Mouse (Mus musculus) cerebellum, postnatal 36 days (tissue): ENCODE results near the gene Tmem131.

Experiments
- DNase-seq, 2 experiments: peaks; one replicate each; pipeline ENCODE4 v3.0.0; 2021 to 2022; ENCODE audit warnings: mixed read lengths in 2 of 2

Gene Tmem131

GRCm38 (mm10) chr1:36938348-36938747 lies 5.1 kb downstream of the Tmem131 start:
- no peak for DNase-seq

DNA sequence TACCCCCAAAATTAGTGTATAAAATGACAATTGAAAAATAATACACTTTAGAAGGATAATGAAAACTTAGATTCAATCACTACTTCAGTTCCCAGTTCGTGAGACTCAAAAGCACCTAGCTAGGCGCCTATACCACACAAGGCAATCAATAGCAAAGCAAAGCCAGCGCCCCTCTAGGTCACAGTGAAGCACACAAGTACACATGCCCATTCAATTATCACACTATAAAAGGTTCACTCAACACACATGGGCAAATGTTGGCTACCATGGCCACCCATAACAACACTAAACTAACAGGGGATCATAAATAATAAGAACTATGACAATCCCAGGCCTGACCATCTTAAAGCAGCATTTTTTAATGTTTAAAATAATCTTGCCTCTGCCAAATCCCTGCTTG lies 5.8 kb downstream of the Tmem131 start:
- no peak for DNase-seq

DNA sequence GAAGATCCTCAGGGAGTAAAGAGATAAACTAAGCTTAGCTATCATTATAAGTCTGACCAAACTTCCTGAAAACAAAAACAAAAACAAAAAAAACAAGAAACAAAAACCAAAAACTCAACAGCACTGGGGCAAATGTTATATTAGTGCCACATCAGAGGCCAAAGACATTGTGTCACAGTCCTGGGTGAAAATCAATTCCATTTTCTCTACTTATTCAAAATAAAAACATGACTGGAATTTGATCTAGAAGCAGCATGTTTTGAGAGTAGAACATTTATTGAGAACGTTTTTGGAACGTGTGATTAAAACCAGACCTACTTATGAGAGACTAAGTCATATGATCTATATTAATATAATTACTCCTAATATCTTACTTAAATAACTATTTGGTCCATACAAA lies 6.5 kb downstream of the Tmem131 start:
- DNase-seq = no peak

DNA sequence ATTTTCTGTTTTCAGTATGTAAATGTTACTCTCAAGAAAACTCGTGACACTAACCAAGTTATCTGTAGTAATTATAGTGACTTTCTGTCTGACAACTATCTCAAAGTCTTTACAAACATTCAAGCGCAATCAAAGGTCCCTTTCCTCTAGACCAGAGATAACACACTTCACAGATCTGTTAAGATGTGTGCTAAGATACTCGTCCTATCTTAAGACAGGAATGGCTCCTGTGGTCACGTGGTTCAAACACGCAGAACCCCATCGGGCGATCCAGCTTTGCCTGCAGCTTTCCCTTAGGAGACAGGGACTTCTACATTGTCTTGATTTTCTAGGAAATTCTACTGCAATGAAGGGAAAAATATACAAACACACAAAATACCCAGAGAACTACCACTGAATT lies 6.9 kb downstream of the Tmem131 start:
- no peak for DNase-seq

DNA sequence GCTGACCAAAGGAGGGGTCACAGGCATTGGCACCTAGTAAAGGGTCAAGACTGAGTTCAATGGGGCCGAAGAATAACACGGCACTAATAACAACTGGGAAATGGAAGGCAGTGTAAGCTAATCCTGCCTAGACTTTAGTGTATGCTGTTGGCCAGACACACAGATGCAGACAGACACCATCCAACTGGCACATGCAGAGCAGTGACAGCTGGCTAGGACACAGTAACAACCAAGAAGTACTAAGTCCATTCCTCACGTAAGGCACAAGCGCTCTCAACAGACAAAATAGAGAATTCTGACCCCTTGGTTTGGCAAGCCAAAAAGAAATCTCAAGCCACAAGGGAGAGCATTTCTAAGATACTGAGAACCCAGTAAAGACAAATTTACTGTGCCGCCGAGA lies 8.7 kb downstream of the Tmem131 start:
- DNase-seq = no peak

DNA sequence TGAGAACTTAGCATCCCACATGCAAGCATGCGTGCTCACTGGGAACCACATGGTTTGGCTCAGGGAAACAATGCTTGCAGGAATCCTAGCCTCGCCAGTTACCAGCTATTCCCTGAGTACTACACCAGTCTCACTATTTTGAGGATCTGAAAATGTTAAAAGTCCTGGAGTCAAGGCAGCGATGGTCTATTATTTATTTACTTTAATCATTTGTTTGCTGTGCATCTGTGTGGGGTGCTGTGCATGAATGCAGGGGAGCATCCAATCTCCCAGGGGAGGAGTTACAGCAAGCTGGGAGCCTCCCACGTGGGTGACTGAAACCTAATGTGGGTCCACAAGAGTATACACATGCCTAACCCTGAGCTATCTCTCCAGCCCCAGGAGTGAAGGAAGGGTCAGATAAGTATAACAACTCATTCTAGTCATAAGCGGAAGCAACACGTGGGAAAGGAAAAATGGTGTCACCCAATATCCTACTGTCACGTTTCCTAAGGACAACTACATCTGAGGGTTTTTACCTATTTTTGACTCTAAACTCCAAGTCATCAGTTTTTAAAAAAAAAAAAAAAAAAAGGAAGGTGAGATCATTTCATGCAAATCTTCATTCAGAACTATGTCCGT lies 9.4 kb downstream of the Tmem131 start:
- no peak for DNase-seq

- DNase-seq = no peak
These were observed 11.2 kb downstream of the Tmem131 start for GRCm38 (mm10) chr1:36932231-36932630.

DNA sequence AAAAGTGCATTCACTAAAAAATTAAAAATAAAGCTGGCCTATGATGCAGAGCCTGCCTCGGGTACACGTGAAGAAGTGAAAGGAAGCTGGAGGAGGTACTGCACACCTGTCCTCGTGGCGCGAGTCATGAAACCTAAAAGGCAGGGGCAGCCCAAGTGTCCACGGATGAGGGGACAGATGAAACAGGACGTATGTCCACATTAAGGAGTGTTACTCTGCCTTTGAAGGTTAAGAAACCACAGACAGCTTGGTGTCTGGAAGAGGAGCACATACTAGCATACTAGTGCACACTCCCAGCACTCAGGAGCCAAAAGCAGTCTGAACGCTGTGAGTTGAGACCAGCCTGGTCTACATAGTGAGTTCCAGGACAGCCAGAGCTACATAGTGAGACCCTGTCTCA lies 12.6 kb downstream of the Tmem131 start:
- DNase-seq = no peak

DNA sequence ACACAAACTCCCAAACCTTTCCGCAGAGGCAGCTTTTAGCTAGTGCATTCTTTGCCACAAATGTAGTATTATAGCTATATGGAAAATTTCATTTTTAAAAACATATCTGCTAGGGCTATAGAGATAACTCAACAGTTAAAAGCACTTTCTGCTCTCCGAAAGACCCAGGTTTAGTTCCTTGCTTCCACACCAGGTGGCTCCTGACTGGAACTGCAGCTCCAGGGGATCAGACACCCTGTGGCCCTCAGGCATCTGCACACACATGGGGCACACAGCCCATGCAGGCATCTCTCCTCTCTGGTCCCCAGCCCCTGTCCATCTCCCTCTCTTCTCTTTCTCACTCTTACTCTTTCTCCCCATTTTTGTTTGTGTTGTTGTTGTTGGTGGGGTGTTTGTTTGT lies 13.5 kb downstream of the Tmem131 start:
- no peak for DNase-seq

- no peak for DNase-seq
These were observed 14.8 kb downstream of the Tmem131 start for GRCm38 (mm10) chr1:36928357-36929330.

DNA sequence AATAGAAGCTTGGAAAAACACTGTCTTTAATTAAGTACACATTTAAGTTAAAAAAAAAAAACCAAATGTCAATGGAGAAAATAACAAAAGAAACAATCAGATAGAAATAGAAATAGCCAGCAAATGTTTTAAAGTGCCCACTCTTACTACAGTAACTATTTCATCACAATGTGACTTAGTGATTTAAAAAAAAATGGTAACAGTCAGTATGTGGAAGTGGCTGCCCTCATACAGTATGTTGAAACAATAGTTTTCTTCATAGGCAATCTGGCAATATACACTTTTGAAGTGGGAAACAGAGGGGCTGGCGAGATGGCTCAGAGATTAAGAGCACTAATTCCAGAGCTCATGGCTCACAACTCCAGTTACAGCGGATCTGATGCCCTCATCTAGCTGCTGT lies 15.9 kb downstream of the Tmem131 start:
- DNase-seq = no peak

DNA sequence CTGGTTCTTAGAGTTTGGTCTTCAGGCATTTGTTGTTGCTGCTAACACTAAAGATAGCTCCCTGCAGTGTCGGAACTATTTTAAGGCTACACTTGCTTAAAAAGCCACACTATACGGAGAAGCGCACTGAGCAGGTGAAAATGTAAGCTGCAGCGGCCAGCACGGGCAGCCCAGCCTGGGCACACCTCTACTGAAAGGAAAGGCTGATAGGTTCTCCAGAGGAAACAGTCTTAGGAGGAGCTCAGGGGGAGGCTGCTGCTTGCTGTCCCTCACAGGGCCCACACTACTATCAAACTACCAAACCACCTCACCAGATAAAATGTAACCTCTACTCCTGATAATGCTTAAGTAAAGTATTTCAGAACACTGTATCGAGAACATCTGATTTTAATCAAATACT lies 16.7 kb downstream of the Tmem131 start:
- no peak for DNase-seq

DNA sequence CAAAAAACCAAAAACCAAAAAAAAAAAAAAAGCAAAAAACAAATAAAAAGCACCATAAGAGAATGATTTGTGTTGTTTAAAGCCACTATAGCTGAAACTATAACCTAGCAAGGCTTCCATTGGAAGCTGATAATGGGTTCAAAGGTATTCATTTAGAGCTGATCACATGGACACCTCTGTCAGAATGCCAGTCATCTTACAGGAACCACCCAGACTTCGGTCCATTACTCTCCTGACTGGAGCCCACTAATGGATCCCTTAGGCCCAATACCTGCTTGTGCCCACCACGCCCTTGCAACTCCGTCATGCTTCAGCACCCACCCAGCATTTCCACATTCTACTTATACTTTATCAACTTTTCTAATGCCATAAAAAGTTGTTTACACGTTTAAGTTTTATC lies 17.2 kb downstream of the Tmem131 start:
- no peak for DNase-seq

DNA sequence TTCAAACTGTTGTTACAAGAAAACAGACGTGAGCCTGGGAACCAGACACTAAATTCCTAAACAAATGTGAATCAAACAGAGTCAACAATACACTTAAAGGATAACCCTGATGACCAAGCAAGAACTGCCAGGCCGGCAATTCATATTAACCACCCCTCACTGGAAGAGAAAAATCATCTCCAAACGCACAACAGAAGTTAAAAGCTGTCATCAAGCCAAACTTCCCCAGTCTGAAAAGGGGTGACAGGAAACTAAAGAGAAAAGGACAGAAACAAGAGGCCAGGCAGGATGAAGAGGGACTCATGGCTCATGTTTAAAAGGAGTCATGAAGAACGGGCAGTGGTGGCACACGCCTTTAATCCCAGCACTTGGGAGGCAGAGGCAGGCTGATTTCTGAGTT lies 17.7 kb downstream of the Tmem131 start:
- no peak for DNase-seq

DNA sequence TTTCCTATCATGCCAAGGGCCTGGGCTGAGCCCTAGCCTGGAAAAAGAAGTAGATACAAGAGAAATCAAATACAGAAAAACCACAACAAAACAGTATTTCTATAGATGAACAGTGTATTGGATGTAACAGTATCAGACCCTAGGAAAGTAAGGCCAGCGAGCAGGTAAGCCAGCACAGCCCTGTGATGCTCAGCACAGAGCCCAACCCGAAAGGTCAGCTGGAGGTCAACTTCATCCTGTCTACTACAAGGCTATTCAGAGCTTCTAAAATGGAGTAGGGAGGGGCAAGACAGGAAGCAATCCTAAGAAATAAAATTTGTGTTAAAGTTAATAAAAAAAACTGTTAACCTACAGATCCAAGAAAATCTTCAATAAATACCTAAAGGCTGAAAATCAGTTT lies 18.6 kb downstream of the Tmem131 start:
- no peak for DNase-seq

DNA sequence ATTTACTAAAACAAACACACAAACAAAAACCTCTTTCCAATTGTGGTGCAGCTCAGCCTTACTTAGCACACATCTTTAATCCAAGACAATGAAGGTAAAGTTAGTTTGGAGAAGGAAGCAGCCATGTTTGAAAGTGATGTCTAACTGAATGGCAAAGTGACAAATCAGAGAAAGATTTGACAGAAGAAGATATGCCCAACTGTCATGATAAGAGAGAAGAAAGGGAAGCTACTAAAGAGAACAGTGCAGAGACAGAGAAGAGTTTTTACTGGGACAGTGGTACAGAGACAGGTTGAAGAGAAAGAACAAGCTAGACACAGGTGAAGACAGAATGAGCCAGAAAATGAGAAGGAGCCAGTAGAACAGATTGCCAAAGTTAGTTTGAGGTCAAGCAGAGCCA lies 19.6 kb downstream of the Tmem131 start:
- no peak for DNase-seq

GRCm38 (mm10) chr1:36922623-36923421 lies 20.6 kb downstream of the Tmem131 start:
- DNase-seq = no peak

DNA sequence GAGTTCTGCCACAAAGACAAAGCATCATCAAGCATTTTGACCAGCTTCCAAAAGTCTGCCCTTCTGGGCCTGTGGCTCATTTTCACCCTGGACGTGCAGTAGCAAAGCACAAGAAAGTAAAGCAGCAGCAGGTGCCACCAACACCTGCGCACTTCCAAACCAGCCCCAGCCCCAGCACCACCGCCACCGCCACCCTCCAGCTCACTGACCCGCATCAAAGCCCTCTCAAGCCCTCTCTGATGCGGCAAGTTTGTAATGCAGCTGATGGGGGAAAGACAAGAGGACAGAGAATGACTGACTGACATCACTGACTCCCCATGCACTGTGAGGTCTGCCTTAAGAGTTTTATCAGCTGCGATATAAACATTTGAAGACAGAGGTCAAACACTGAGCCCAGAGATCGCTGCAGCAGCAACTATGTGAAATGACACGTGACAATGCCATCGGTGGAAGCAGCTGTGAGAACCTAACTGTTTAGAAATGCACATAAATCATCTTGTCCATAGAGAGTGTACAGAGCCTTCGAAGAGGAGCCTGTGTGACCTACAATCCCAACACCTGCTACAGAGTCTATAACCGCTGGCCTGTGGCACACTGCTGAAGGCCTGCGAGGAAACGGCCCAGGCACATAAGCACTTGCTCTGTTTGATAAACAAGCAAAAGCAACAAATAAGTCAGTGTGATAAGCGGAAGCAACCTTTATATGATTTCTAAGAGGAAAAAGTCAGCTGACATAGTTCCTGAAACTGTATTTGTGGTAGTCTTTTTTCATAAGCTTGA lies 21.7 kb downstream of the Tmem131 start:
- no peak for DNase-seq

GRCm38 (mm10) chr1:36920726-36921125 lies 22.7 kb downstream of the Tmem131 start:
- no peak for DNase-seq

GRCm38 (mm10) chr1:36920154-36920716 lies 23.2 kb downstream of the Tmem131 start:
- DNase-seq = peak; percentile 33 to 39

GRCm38 (mm10) chr1:36919728-36920127 lies 23.7 kb downstream of the Tmem131 start:
- no peak for DNase-seq

DNA sequence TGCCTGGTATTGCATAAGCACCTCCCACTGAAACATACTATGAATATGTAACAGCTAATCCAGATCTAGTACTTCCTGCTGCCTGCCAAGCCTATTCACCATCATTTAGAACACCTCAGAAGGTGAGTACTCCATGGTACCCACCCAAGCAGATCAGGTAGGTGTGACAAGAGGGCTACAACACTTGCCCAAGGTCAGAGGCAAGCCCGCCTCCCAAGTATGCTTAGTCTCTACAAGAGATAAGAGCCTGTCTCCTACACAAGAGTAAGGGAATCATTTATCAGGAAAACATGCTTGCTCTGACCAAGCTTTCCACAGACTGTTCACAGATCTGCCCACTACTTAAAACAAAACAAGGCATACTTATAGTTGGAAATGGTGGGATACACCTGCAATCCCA lies 26.0 kb downstream of the Tmem131 start:
- no peak for DNase-seq
